Mouse (Mus musculus): ENCODE measurements at regions not wholly inside any gene's neighbourhood (a gene's known extent, or its start where the extent isn't known, plus 50 kb on each side); places are given as distances from the start of the nearest gene placed in this dataset.

DNA sequence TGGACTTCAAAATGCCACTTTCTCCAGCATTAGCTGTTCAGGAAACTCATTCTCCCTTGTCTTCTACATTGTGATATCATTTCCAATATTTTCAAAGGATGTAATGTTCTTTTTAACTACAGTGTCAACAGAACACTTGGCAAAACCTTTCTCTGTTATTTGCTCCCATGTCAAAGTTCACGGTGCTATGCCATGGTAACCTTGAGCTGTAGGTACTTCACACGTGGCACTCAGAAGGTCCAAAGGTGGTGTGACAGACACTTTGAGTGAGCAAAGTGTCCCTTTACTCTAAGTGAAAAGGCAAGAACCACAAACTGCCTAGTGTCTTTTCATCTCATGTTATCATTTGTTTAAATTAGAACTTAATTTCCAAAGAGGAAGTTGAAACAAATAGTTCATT lies 53.3 kb upstream of the Tram2 start:
- DNase-seq, result no peak

DNA sequence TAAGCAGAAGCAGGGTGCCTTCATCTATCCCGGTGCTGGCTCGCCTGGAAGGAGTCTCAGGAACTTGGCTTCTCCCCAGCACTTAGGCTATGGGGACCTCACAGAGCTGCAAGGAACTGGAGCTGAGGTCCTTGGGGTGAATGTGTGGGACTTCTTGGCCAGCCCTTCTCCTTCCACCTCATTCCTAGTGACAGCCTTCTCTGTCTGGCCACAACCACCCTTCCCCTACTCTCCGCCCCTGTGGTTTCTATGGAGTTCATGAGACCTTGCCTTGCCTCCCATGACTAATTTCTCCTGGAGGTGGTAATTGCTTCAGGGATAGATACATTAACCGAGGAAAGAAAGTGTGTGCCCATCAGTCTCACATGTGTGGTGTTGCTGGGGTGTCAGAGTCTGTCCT lies 67.9 kb upstream of the Tram2 start:
- DNase-seq, result no peak

DNA sequence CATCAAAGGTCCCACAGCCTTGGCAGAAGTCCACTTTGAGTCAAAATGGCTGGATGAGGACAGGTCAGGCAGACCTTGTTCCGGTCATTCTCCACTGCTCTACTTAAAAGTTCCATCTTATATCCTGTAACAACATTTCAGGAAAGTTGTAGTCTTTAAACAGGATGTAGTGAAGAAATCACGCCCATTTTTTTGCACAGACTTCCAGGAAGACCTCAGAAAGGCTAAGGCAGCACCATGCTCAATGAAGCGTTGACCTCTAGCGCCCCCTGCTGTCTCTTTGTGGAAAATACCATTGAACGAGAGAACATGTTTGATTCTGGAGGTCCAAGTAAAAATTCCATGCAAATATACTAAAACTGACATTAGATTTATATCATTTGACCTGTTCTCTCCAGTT lies 56.6 kb upstream of the Tmem14a start:
- DNase-seq, result peak; percentile 74 to 86

DNA sequence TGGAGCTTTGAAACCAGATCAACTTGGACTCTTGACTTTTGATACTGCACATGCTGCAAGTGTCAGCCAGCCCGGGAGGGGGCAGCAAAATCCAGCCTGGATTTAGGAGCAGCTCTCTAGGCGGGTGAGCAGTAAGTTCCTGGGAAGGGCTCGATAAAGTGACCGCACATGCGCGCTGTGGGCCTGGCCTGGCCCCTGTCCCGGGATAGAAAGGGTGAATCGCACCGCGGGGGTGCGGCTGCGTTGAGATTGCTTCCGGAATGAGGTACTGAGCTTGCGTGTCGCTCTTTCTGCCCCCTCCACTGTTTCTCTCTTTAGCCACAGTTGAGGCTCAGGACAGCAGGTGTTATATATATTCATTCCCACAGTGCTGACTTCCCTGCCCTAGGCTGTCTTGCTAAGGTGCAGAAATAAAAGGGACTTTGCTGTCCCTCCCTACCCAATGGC lies 52.1 kb upstream of the Tmem14a start:
- DNase-seq, result peak; percentile 83 to 89

DNA sequence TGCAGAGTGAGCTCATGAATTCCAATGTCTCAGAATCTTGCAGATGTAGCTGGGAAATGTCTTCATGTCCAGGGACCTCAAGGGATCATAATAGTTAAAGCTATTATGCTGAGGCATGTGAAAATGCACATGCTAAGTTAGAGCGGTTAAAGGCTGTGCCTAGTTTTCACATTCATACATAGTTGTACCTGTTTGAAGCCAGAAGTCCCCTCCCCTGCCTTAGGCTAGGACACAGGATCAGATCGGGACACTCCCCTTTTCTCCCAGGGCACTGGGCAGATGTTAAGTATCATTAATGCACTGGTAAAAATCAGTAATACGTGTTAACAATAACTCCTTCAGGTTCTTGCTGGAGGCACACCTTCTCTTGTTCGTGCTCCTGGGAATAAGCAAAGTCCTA lies 51.6 kb upstream of the Tmem14a start:
- DNase-seq, result no peak

Measured in cerebellum, postnatal 25 days (tissue).